Mouse (Mus musculus): Measurements from ENCODE around the gene Ccser1. TPM values are rescaled to one million over a fixed set of nuclear protein-coding genes. Genes with fewer than 3 reads are reported as not detected.
A peak's percentile ranks its signal among the peaks of the same experiment; 100 is the strongest.

Gene Ccser1
- polyA plus RNA-seq, 1 experiment = not detected

GRCm38 (mm10) chr6:61210061-61210737 lies 30.1 kb downstream of the Ccser1 start:
- Histone ChIP-seq H3K27ac (ENCODE audit: insufficient read depth, low read depth, low read length) (no peak overlapping the region), H3K4me3 (ENCODE audit: insufficient read depth, low read depth, low read length) (no peak overlapping the region), H3K4me1 (ENCODE audit: control insufficient read depth, insufficient read depth, low read length) (no peaks in the 10 kb centered on the region)
- TF ChIP-seq CTCF (IDR thresholded peaks at IDR 0.05; ENCODE audit: insufficient read depth, low read depth, low read length) (no peak), POLR2A (IDR thresholded peaks at IDR 0.05; ENCODE audit: insufficient read depth, low read depth, low read length) (no peak)
- WGBS = 84% methylated on average over 4 of the region's 4 CpGs

- TF ChIP-seq POLR2A (IDR thresholded peaks at IDR 0.05; ENCODE audit: insufficient read depth, low read depth, low read length) = no peak
- no peak for TF ChIP-seq CTCF (IDR thresholded peaks at IDR 0.05; ENCODE audit: insufficient read depth, low read depth, low read length)
- Histone ChIP-seq H3K4me3 (ENCODE audit: insufficient read depth, low read depth, low read length) (no peak overlapping the region), H3K27ac (ENCODE audit: insufficient read depth, low read depth, low read length) (no peak overlapping the region), H3K4me1 (ENCODE audit: control insufficient read depth, insufficient read depth, low read length) (no peaks in the 10 kb centered on the region)
- 83% methylated on average over 8 of the region's 8 CpGs for WGBS
Measured at GRCm38 (mm10) chr6:61215705-61216104, 35.6 kb downstream of the Ccser1 start.

- 93% methylated on average over 1 of the region's 1 CpGs for WGBS
Measured at GRCm38 (mm10) chr6:61216514-61216913, 36.4 kb downstream of the Ccser1 start.

GRCm38 (mm10) chr6:61217717-61218116 lies 37.6 kb downstream of the Ccser1 start:
- WGBS = 92% methylated on average over 2 of the region's 2 CpGs
- H3K27ac ChIP-seq (ENCODE audit: insufficient read depth, low read depth, low read length) = no peak overlapping the region
- TF ChIP-seq CTCF (IDR thresholded peaks at IDR 0.05; ENCODE audit: insufficient read depth, low read depth, low read length) (no peak), POLR2A (IDR thresholded peaks at IDR 0.05; ENCODE audit: insufficient read depth, low read depth, low read length) (no peak)
- no peak overlapping the region for H3K4me3 ChIP-seq (ENCODE audit: insufficient read depth, low read depth, low read length)
- H3K4me1 ChIP-seq (ENCODE audit: control insufficient read depth, insufficient read depth, low read length) = no peaks in the 10 kb centered on the region

More at GRCm38 (mm10) chr6:61216514-61216913, 36.4 kb downstream of the Ccser1 start:
- Histone ChIP-seq H3K4me1 (ENCODE audit: control insufficient read depth, insufficient read depth, low read length) (no peaks in the 10 kb centered on the region), H3K27ac (ENCODE audit: insufficient read depth, low read depth, low read length) (no peak overlapping the region), H3K4me3 (ENCODE audit: insufficient read depth, low read depth, low read length) (no peak overlapping the region)
- TF ChIP-seq POLR2A (IDR thresholded peaks at IDR 0.05; ENCODE audit: insufficient read depth, low read depth, low read length) (no peak), CTCF (IDR thresholded peaks at IDR 0.05; ENCODE audit: insufficient read depth, low read depth, low read length) (no peak)

- Histone ChIP-seq H3K27ac (ENCODE audit: insufficient read depth, low read depth, low read length) (no peak overlapping the region), H3K4me3 (ENCODE audit: insufficient read depth, low read depth, low read length) (no peak overlapping the region), H3K4me1 (ENCODE audit: control insufficient read depth, insufficient read depth, low read length) (no peaks in the 10 kb centered on the region)
- 70% methylated on average over 2 of the region's 2 CpGs for WGBS
- TF ChIP-seq POLR2A (IDR thresholded peaks at IDR 0.05; ENCODE audit: insufficient read depth, low read depth, low read length) = no peak
- TF ChIP-seq CTCF (IDR thresholded peaks at IDR 0.05; ENCODE audit: insufficient read depth, low read depth, low read length) = no peak
Measured at GRCm38 (mm10) chr6:61223563-61223962, 43.4 kb downstream of the Ccser1 start.

- Histone ChIP-seq H3K4me1 (ENCODE audit: control insufficient read depth, insufficient read depth, low read length) (no peaks in the 10 kb centered on the region), H3K27ac (ENCODE audit: insufficient read depth, low read depth, low read length) (no peak overlapping the region), H3K4me3 (ENCODE audit: insufficient read depth, low read depth, low read length) (no peak overlapping the region)
- no peak for TF ChIP-seq CTCF (IDR thresholded peaks at IDR 0.05; ENCODE audit: insufficient read depth, low read depth, low read length)
- TF ChIP-seq POLR2A (IDR thresholded peaks at IDR 0.05; ENCODE audit: insufficient read depth, low read depth, low read length) = no peak
Measured at GRCm38 (mm10) chr6:61225302-61225701, 45.2 kb downstream of the Ccser1 start.

GRCm38 (mm10) chr6:61230058-61230718 lies 50.1 kb downstream of the Ccser1 start:
- H3K27ac ChIP-seq (ENCODE audit: insufficient read depth, low read depth, low read length) = no peak overlapping the region
- H3K4me1 ChIP-seq (ENCODE audit: control insufficient read depth, insufficient read depth, low read length) = peaks cover 2% of the 10 kb centered on the region; the same call in 1 of the 2 replicates
- H3K4me3 ChIP-seq (ENCODE audit: insufficient read depth, low read depth, low read length) = no peak overlapping the region
- 58% methylated on average over 5 of the region's 5 CpGs for WGBS
- TF ChIP-seq POLR2A (IDR thresholded peaks at IDR 0.05; ENCODE audit: insufficient read depth, low read depth, low read length) (no peak), CTCF (IDR thresholded peaks at IDR 0.05; ENCODE audit: insufficient read depth, low read depth, low read length) (no peak)

- Histone ChIP-seq H3K4me3 (ENCODE audit: insufficient read depth, low read depth, low read length) (no peak overlapping the region), H3K27ac (ENCODE audit: insufficient read depth, low read depth, low read length) (no peak overlapping the region), H3K4me1 (ENCODE audit: control insufficient read depth, insufficient read depth, low read length) (peaks cover 2% of the 10 kb centered on the region; the same call in 1 of the 2 replicates)
- TF ChIP-seq POLR2A (IDR thresholded peaks at IDR 0.05; ENCODE audit: insufficient read depth, low read depth, low read length) (no peak), CTCF (IDR thresholded peaks at IDR 0.05; ENCODE audit: insufficient read depth, low read depth, low read length) (no peak)
- 59% methylated on average over 5 of the region's 5 CpGs for WGBS
Measured at GRCm38 (mm10) chr6:61233060-61233459, 52.9 kb downstream of the Ccser1 start.

GRCm38 (mm10) chr6:61233548-61234187 lies 53.5 kb downstream of the Ccser1 start:
- Histone ChIP-seq H3K4me1 (ENCODE audit: control insufficient read depth, insufficient read depth, low read length) (peaks cover 2% of the 10 kb centered on the region; the same call in 1 of the 2 replicates), H3K4me3 (ENCODE audit: insufficient read depth, low read depth, low read length) (no peak overlapping the region), H3K27ac (ENCODE audit: insufficient read depth, low read depth, low read length) (peak overlapping the region; percentile 56; the same call in 1 of the 2 replicates)
- TF ChIP-seq POLR2A (IDR thresholded peaks at IDR 0.05; ENCODE audit: insufficient read depth, low read depth, low read length) (no peak), CTCF (IDR thresholded peaks at IDR 0.05; ENCODE audit: insufficient read depth, low read depth, low read length) (no peak)
- WGBS = 55% methylated on average over 5 of the region's 5 CpGs
